Mouse (Mus musculus) midbrain, embryonic 16.5 days (tissue): ENCODE results near the gene Gm27021. TPM values are rescaled to one million over a fixed set of nuclear protein-coding genes. Genes with fewer than 3 reads are reported as not detected.

Source experiments
- ATAC-seq: fragments of 200-750 bp; cut with Nextera tagmentation; 2 replicates; pipeline ENCODE4 v1.8.0; 2017; ENCODE audit warnings: moderate TSS enrichment
- H3K27ac ChIP-seq: fragments of 300-500 bp; sonication (generic); 2 replicates; pipeline ENCODE4 v1.5.1; 2014; ENCODE audit warnings: mild to moderate bottlenecking, low read length, mixed read lengths
- H3K27me3 ChIP-seq: fragments of 300-500 bp; sonication (generic); 2 replicates; pipeline ENCODE4 v1.6.1; 2014; ENCODE audit warnings: low read depth, low read length, mixed read lengths; ENCODE audit not compliant: control insufficient read depth, insufficient read depth
- H3K36me3 ChIP-seq: fragments of 300-500 bp; sonication (generic); 2 replicates; pipeline ENCODE4 v1.6.1; 2014; ENCODE audit warnings: mild to moderate bottlenecking, low read length, moderate library complexity, mixed read lengths; ENCODE audit not compliant: control insufficient read depth, insufficient read depth
- H3K4me1 ChIP-seq: fragments of 300-500 bp; sonication (generic); 2 replicates; pipeline ENCODE4 v1.6.1; 2014; ENCODE audit warnings: mild to moderate bottlenecking, low read length, mixed read lengths; ENCODE audit not compliant: control insufficient read depth, insufficient read depth
- H3K4me2 ChIP-seq: fragments of 300-500 bp; sonication (generic); 2 replicates; pipeline ENCODE4 v1.6.1; 2014; ENCODE audit warnings: mild to moderate bottlenecking, low read length, mixed read lengths
- H3K4me3 ChIP-seq: fragments of 300-500 bp; sonication (generic); 2 replicates; pipeline ENCODE4 v1.5.1; 2014; ENCODE audit warnings: low read depth, mild to moderate bottlenecking, low read length, moderate library complexity, mixed read lengths
- H3K9ac ChIP-seq: fragments of 300-500 bp; sonication (generic); 2 replicates; pipeline ENCODE4 v1.6.1; 2014; ENCODE audit warnings: low read depth, low read length, mixed read lengths
- H3K9me3 ChIP-seq: fragments of 300-500 bp; sonication (generic); replicated peaks from 2 replicates; pipeline ENCODE4 v1.6.1; 2014; ENCODE audit warnings: mild to moderate bottlenecking, low read length, mixed read lengths; ENCODE audit not compliant: control insufficient read depth, poor library complexity, severe bottlenecking
- WGBS: fragments of 180-500 bp; shearing (Covaris S2); extraction: QIAGEN DNeasy Blood & Tissue Kit; methylation state at CpG from one replicate; pipeline ENCODE4 v1.1.7; 2014; 5-methylcytosine and 5-hydroxymethylcytosine counted together
- polyA plus RNA-seq: library from polyadenylated mRNA; unstranded; fragments of >200 nt; fragmentation: Nextera tagmentation; extraction: Ambion mirVana; gene quantifications from 2 replicates; pipeline ENCODE4 v1.2.1, GENCODE M21; 2015

Gm27021 gene
- polyA plus RNA-seq, 1 experiment from 2014 or later = 5.6 TPM

DNA sequence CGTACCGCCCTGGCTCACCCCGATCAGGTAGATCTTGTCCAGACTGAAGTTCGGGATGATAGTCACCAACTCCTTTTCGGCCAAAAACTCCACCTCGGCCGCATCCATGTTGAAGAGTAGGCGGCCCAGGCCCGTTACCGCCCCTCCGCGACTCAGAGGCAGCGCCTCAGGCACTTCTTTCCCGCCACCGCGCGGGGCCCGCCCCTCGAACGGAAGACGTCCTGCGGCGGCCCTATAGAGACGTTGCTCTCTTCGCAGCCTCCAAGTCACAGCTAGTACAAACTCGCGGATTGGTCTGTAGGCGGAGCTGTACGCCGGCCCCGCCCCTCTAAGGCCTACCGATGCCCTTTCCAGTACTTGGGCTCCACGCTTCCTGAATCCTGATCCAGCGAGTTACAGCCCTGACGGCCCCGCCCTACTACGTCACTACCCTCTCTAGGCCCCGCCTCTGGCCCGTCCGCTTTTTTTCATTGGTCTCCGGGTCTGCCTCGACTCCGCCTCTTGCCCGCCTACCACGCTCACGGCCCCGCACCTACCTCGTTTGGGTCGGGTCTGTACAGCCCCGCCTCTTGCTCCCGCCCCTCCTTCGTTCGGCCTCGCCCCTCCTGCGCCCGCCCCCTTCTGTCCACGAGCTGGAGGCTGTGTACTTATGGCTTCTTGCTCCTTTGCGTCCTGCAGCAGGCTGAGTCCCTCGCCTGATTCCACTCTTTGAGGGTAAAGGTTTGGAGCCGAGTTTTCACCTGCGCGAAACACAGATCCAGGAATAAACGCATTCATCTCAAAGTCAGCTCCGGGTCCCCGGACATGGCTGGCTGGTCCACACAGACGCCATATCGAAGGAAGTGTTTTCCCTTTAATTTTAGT, 78.7 kb downstream of the Gm27021 start, which contains the start of gene Gins2:
TSS of gene Gins2 (minus strand) at position 397 of the 864 bp plus-strand sequence.
- no peaks in the 10 kb centered on the region for H3K36me3 ChIP-seq
- H3K4me3 ChIP-seq = peak within 1 kb of the TSS; percentile 57
- H3K27ac ChIP-seq = peak within 1 kb of the TSS; percentile 10; the same call in 1 of the 2 replicates
- peaks cover 6% of the 10 kb centered on the region for H3K4me1 ChIP-seq
- peak; percentile 98 for ATAC-seq
- H3K9ac ChIP-seq = peak within 1 kb of the TSS; percentile 59
- under 1% methylated on average over 66 of the region's 67 CpGs for WGBS
- no peaks in the 10 kb centered on the region for H3K9me3 ChIP-seq
- H3K27me3 ChIP-seq = no peaks in the 10 kb centered on the region
- peak within 1 kb of the TSS; percentile 99 for H3K4me2 ChIP-seq

- Histone ChIP-seq H3K4me3 (no peak overlapping the region), H3K4me2 (no peak overlapping the region), H3K4me1 (peaks cover 6% of the 10 kb centered on the region), H3K9ac (no peak overlapping the region), H3K9me3 (no peaks in the 10 kb centered on the region), H3K36me3 (no peaks in the 10 kb centered on the region), H3K27me3 (no peaks in the 10 kb centered on the region), H3K27ac (no peak overlapping the region)
- no peak for ATAC-seq
- WGBS = 96% methylated on average over 10 of the region's 10 CpGs
Observed at GRCm38 (mm10) chr8:120585521-120585920, 82.4 kb downstream of the Gm27021 start.

- 86% methylated on average over 8 of the region's 8 CpGs for WGBS
- Histone ChIP-seq H3K27me3 (no peaks in the 10 kb centered on the region), H3K4me1 (no peaks in the 10 kb centered on the region), H3K4me2 (no peak overlapping the region), H3K9ac (no peak overlapping the region), H3K36me3 (peaks cover 11% of the 10 kb centered on the region; the same call in 1 of the 2 replicates), H3K27ac (no peak overlapping the region), H3K9me3 (no peaks in the 10 kb centered on the region), H3K4me3 (no peak overlapping the region)
- no peak for ATAC-seq
Observed at GRCm38 (mm10) chr8:120581811-120582210, 86.1 kb downstream of the Gm27021 start.

DNA sequence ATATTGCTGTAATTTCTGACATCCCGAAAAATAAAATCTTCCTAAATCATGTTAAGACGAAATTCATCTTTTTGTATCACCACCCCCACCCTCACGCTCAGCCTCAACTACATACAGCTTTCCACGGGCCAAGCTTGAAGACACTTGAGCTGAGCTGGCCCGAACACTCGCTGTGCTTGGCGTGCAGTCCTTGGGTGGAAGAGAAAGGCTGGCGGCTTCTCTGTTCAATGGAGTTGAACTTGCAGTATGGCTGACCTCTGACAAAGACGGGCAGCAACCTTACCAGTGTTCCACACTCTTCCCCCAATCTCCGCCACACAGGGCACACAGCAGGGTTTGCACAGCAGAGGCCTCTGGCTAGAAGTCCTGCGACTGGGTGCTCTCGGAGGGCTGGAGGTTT, 86.5 kb downstream of the Gm27021 start:
- Histone ChIP-seq H3K9ac (no peak overlapping the region), H3K4me3 (no peak overlapping the region), H3K27me3 (no peaks in the 10 kb centered on the region), H3K27ac (no peak overlapping the region; the same call in 1 of the 2 replicates), H3K4me2 (no peak overlapping the region), H3K9me3 (no peaks in the 10 kb centered on the region), H3K36me3 (peaks cover 14% of the 10 kb centered on the region; the same call in 1 of the 2 replicates), H3K4me1 (no peaks in the 10 kb centered on the region)
- 89% methylated on average over 12 of the region's 12 CpGs for WGBS
- ATAC-seq = no peak

GRCm38 (mm10) chr8:120580336-120581000, 87.4 kb downstream of the Gm27021 start:
- Histone ChIP-seq H3K36me3 (peaks cover 20% of the 10 kb centered on the region), H3K4me3 (no peak overlapping the region), H3K9me3 (no peaks in the 10 kb centered on the region), H3K4me2 (no peak overlapping the region), H3K9ac (no peak overlapping the region), H3K4me1 (no peaks in the 10 kb centered on the region), H3K27ac (no peak overlapping the region), H3K27me3 (no peaks in the 10 kb centered on the region)
- WGBS = 89% methylated on average over 8 of the region's 8 CpGs
- ATAC-seq = no peak

DNA sequence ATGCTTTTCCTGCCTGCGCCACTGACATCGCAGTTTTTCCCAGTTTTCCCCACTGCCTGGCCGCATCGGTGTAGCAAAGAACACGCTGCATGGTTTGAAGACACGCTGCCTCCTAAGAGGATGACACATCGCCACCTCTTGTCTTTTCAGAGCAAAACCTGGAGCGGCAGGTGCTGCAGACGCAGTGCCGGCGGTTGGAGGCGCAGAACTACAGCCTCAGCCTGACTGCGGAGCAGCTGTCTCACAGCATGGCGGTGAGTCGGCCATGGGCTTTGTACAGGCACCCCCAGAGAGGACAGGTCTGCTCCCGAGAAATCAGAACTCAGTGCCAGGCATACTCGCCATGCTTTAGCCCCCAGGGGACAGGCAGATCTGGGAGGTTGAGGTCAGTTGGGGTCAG, 90.1 kb downstream of the Gm27021 start:
- Histone ChIP-seq H3K27ac (no peak overlapping the region; the same call in 1 of the 2 replicates), H3K9me3 (no peaks in the 10 kb centered on the region), H3K9ac (no peak overlapping the region), H3K36me3 (peaks cover 37% of the 10 kb centered on the region), H3K4me3 (no peak overlapping the region), H3K27me3 (no peaks in the 10 kb centered on the region), H3K4me1 (no peaks in the 10 kb centered on the region), H3K4me2 (no peak overlapping the region)
- no peak for ATAC-seq
- 79% methylated on average over 17 of the region's 17 CpGs for WGBS

DNA sequence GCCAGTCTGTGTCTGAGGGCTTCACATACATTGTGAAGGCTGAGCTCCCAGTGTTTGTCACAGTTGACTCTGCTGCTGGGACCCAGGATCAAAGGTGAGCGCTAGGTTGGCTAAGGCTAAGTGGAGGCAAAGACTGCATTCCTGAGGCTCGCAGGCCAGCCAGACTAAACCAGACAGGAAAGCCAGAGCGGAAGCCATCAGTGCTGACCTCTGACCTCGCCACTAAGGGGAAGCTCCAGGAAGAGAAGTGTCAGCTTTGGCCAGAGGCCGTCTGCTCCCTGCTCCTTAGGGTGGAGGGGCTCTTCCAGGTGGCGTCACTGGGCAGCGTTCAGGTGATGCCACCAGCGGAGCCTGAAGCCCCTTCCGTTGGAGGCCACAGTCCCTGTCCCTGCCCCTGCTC, 92.1 kb downstream of the Gm27021 start:
- Histone ChIP-seq H3K27me3 (no peaks in the 10 kb centered on the region), H3K4me1 (no peaks in the 10 kb centered on the region), H3K9me3 (no peaks in the 10 kb centered on the region), H3K4me3 (no peak overlapping the region), H3K27ac (no peak overlapping the region), H3K4me2 (no peak overlapping the region), H3K9ac (no peak overlapping the region), H3K36me3 (peaks cover 49% of the 10 kb centered on the region)
- 64% methylated on average over 9 of the region's 9 CpGs for WGBS
- ATAC-seq = no peak

DNA sequence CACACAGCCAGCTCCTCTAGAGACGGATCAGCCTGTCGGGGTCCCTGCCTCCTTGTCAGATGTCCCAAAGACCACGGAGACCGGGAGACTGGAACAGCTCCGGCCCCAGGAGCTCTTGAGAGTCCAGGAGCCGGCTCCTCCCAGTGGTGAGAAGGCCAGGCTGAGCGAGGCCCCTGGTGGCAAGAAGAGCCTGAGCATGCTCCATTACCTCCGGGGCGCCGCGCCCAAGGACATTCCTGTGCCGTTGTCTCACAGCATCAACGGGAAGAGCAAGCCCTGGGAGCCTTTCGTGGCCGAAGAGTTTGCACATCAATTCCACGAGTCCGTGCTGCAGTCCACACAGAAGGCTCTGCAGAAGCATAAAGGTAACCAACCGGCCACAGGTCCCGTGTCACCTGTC, 92.9 kb downstream of the Gm27021 start:
- Histone ChIP-seq H3K27me3 (no peaks in the 10 kb centered on the region), H3K4me3 (no peak overlapping the region), H3K4me1 (no peaks in the 10 kb centered on the region), H3K9ac (no peak overlapping the region), H3K36me3 (peaks cover 50% of the 10 kb centered on the region), H3K27ac (no peak overlapping the region), H3K4me2 (no peak overlapping the region), H3K9me3 (no peaks in the 10 kb centered on the region)
- WGBS = 79% methylated on average over 19 of the region's 19 CpGs
- no peak for ATAC-seq

- ATAC-seq = no peak
- Histone ChIP-seq H3K4me1 (no peaks in the 10 kb centered on the region), H3K27ac (no peak overlapping the region)
Observed at GRCm38 (mm10) chr8:120573866-120574265, 94.0 kb downstream of the Gm27021 start.

More at GRCm38 (mm10) chr8:120573866-120574265, 94.0 kb downstream of the Gm27021 start:
- Histone ChIP-seq H3K9ac (no peak overlapping the region), H3K27me3 (no peaks in the 10 kb centered on the region), H3K4me2 (no peak overlapping the region), H3K9me3 (no peaks in the 10 kb centered on the region), H3K4me3 (no peak overlapping the region), H3K36me3 (peaks cover 56% of the 10 kb centered on the region)
- WGBS = 65% methylated on average over 11 of the region's 11 CpGs
